Comparison of ENCODE assay signal across 9 mouse cellular contexts in genomic region chr17:7443822-7444221, GRCm38 (mm10). TPM values are rescaled to one million over a fixed set of nuclear protein-coding genes. Genes with fewer than 3 reads are reported as not detected.
DNase-seq lines count a peak whose midpoint lies in the region; ATAC-seq and TF ChIP-seq lines count a peak whose summit lies in the region.
"Had no signal": no experiment of that assay in that cellular context is flagged by ENCODE, and none has a peak within 500 bp of the region (broad histone marks: within the 10 kb centered on the region; RNA-seq: fewer than 3 reads in every experiment).

No protein-coding gene starts in this region.

- no peaks in the 10 kb centered on the region for H3K36me3 ChIP-seq in liver, postnatal 0 days (replicated peaks; ENCODE audit: insufficient read depth, low read length)
- H3K36me3 ChIP-seq in splenic B cell, adult 2 months (ENCODE audit: control insufficient read depth, insufficient read depth, low read length, poor library complexity, severe bottlenecking) = no peaks in the 10 kb centered on the region
- H3K36me3 ChIP-seq: heart, embryonic 13.5 days had no signal

- peak; percentile 4 to 56 for DNase-seq in kidney, adult 8-10 months
- DNase-seq in kidney, adult 11 months = no peak
- peak; percentile 76 for DNase-seq in R1 (ENCODE audit: low read depth, low spot score)
- peak; percentile 15 to 17 for DNase-seq in cerebellum, postnatal 36 days
- DNase-seq in kidney, postnatal 10 days = peak; percentile 80
- peak; percentile 53 for DNase-seq in liver, postnatal 0 days
- DNase-seq in splenic B cell, adult 2 months (ENCODE audit: low read depth, low spot score) = peak; percentile 24

- H3K4me3 ChIP-seq in liver, postnatal 0 days (ENCODE audit: low read depth, low read length) = no peak overlapping the region
- H3K4me3 ChIP-seq: heart, embryonic 13.5 days had no signal

- H3K4me2 ChIP-seq in liver, postnatal 0 days (ENCODE audit: low read depth, low read length) = no peak overlapping the region
- H3K4me2 ChIP-seq: heart, embryonic 13.5 days had no signal

- 50% methylated on average over 1 of the region's 1 CpGs for WGBS in liver, postnatal 0 days (ENCODE audit: insufficient replicate concordance)

- peak; percentile 54 for TF ChIP-seq CTCF in liver, postnatal 0 days (IDR thresholded peaks at IDR 0.05; ENCODE audit: low read depth)

- no peak overlapping the region for H3K27ac ChIP-seq in liver, postnatal 0 days (ENCODE audit: low read depth)
- H3K27ac ChIP-seq: heart, embryonic 13.5 days had no signal

- no peaks in the 10 kb centered on the region for H3K9me3 ChIP-seq in liver, postnatal 0 days (ENCODE audit: low read length)
- H3K9me3 ChIP-seq: heart, embryonic 13.5 days had no signal

- no peaks in the 10 kb centered on the region for H3K27me3 ChIP-seq in liver, postnatal 0 days (ENCODE audit: insufficient read depth, low read length)
- H3K27me3 ChIP-seq in splenic B cell, adult 2 months (ENCODE audit: control insufficient read depth, insufficient read depth, low read length, poor library complexity, severe bottlenecking) = no peaks in the 10 kb centered on the region
- H3K27me3 ChIP-seq: heart, embryonic 13.5 days had no signal

- no peak overlapping the region for H3K9ac ChIP-seq in liver, postnatal 0 days (replicated peaks)
- H3K9ac ChIP-seq: heart, embryonic 13.5 days had no signal

- no peak for ATAC-seq in liver, postnatal 0 days

- TF ChIP-seq EP300 in liver, postnatal 0 days (IDR thresholded peaks at IDR 0.05; ENCODE audit: low read depth) = no peak

- no peaks in the 10 kb centered on the region for H3K4me1 ChIP-seq in liver, postnatal 0 days (ENCODE audit: insufficient read depth)
- H3K4me1 ChIP-seq: heart, embryonic 13.5 days had no signal

RNA-seq across cellular contexts. Expression of gene Unc93a2, which starts 58.6 kb away (rescaled TPM):
- 3.3 and 3.4 TPM in 2 replicates for polyA plus RNA-seq in liver, postnatal 0 days (2015; fragmentation: Nextera tagmentation; extraction: Ambion mirVana)
- polyA plus RNA-seq: heart, embryonic 13.5 days; neural tube, embryonic 14.5 days had no signal
